ENCODE assay signal across 8 mouse cellular contexts in genomic region chr11:63135622-63136021, GRCm38 (mm10). TPM values are rescaled to one million over a fixed set of nuclear protein-coding genes. Genes with fewer than 3 reads are reported as not detected.
DNase-seq lines count a peak whose midpoint lies in the region; ATAC-seq and TF ChIP-seq lines count a peak whose summit lies in the region.

No protein-coding gene starts in this region.

- 2% methylated on average over 8 of the region's 8 CpGs for WGBS in embryonic facial prominence, embryonic 12.5 days
- 2% methylated on average over 8 of the region's 8 CpGs for WGBS in kidney, embryonic 14.5 days
- 3% methylated on average over 8 of the region's 8 CpGs for WGBS in limb, embryonic 14.5 days

- H3K4me1 ChIP-seq in embryonic facial prominence, embryonic 12.5 days, result peaks cover 56% of the 10 kb centered on the region
- peaks cover 22% of the 10 kb centered on the region; the same call in 1 of the 2 replicates for H3K4me1 ChIP-seq in kidney, embryonic 14.5 days (ENCODE audit: control insufficient read depth, insufficient read depth, low read length)
- peaks cover 38% of the 10 kb centered on the region for H3K4me1 ChIP-seq in limb, embryonic 14.5 days (ENCODE audit: control insufficient read depth, insufficient read depth, low read length)

- ATAC-seq in embryonic facial prominence, embryonic 12.5 days (ENCODE audit: insufficient number of reproducible peaks, insufficient read depth, low FRiP score, low TSS enrichment), result peak; percentile 84
- peak; percentile 83 for ATAC-seq in kidney, embryonic 14.5 days (ENCODE audit: low FRiP score, low TSS enrichment)
- ATAC-seq in limb, embryonic 14.5 days (ENCODE audit: low FRiP score, low read depth), result peak; percentile 78

- H3K27me3 ChIP-seq in embryonic facial prominence, embryonic 12.5 days, result peaks cover 22% of the 10 kb centered on the region
- H3K27me3 ChIP-seq in kidney, embryonic 14.5 days (ENCODE audit: control insufficient read depth, insufficient read depth, low read length), result peaks cover 23% of the 10 kb centered on the region
- 0 out of 2 replicates have a peak, but pooled peaks cover 1% of the 10 kb centered on the region for H3K27me3 ChIP-seq in limb, embryonic 14.5 days (ENCODE audit: control insufficient read depth, insufficient read depth, low read length)

- peak overlapping the region; percentile 90 for H3K4me2 ChIP-seq in embryonic facial prominence, embryonic 12.5 days (replicated peaks)
- H3K4me2 ChIP-seq in kidney, embryonic 14.5 days (replicated peaks; ENCODE audit: low read depth, low read length), result no peak overlapping the region
- H3K4me2 ChIP-seq in limb, embryonic 14.5 days (replicated peaks; ENCODE audit: low read depth, low read length, severe bottlenecking), result peak overlapping the region; percentile 64

- DNase-seq in 3T3-L1 (ENCODE audit: low read depth, low spot score), result peak; percentile 97
- peak; percentile 93 to 94 for DNase-seq in adrenal gland, postnatal 36 days
- peak; percentile 97 for DNase-seq in heart, adult 8-10 months (ENCODE audit: low spot score)
- peak; percentile 94 for DNase-seq in limb, embryonic 14.5 days (ENCODE audit: low spot score)
- DNase-seq in monocyte, adult 2 months (ENCODE audit: low read depth in 1 of 2, low spot score in 2 of 2), result peak; percentile 31 to 65
- DNase-seq in spleen, postnatal 14 days (ENCODE audit: low spot score in 2 of 2), result peak; percentile 51 to 70

- peak overlapping the region; percentile 44; the same call in 1 of the 2 replicates for H3K9ac ChIP-seq in embryonic facial prominence, embryonic 12.5 days
- no peak overlapping the region for H3K9ac ChIP-seq in kidney, embryonic 14.5 days (ENCODE audit: low read depth, low read length)
- H3K9ac ChIP-seq in limb, embryonic 14.5 days (ENCODE audit: low read depth, low read length, severe bottlenecking), result 0 out of 2 replicates have a peak overlapping the region, but pooled peaks have one; percentile 1

- H3K36me3 ChIP-seq in embryonic facial prominence, embryonic 12.5 days, result peaks cover 17% of the 10 kb centered on the region; the same call in 1 of the 2 replicates
- peaks cover 3% of the 10 kb centered on the region; the same call in 1 of the 2 replicates for H3K36me3 ChIP-seq in kidney, embryonic 14.5 days (ENCODE audit: control insufficient read depth, insufficient read depth, low read length)
- peaks cover 63% of the 10 kb centered on the region for H3K36me3 ChIP-seq in limb, embryonic 14.5 days (ENCODE audit: control insufficient read depth, insufficient read depth, low read length)

- H3K9me3 ChIP-seq in embryonic facial prominence, embryonic 12.5 days, result no peaks in the 10 kb centered on the region
- H3K9me3 ChIP-seq in kidney, embryonic 14.5 days (ENCODE audit: control insufficient read depth, low read length), result no peaks in the 10 kb centered on the region
- H3K9me3 ChIP-seq in limb, embryonic 14.5 days (ENCODE audit: control insufficient read depth, low read length), result no peaks in the 10 kb centered on the region

- H3K27ac ChIP-seq in embryonic facial prominence, embryonic 12.5 days, result peak overlapping the region; percentile 70
- peak overlapping the region; percentile 31; the same call in 1 of the 2 replicates for H3K27ac ChIP-seq in kidney, embryonic 14.5 days (ENCODE audit: low read depth, low read length)
- H3K27ac ChIP-seq in limb, embryonic 14.5 days (replicated peaks; ENCODE audit: low read depth, low read length), result peak overlapping the region; percentile 74; the same call in 1 of the 2 replicates

- no peak for TF ChIP-seq POLR2A in limb, embryonic 14.5 days (IDR thresholded peaks at IDR 0.05; ENCODE audit: borderline replicate concordance, extremely low read depth, insufficient read depth, insufficient read length)

- H3K4me3 ChIP-seq in embryonic facial prominence, embryonic 12.5 days, result 0 out of 2 replicates have a peak overlapping the region, but pooled peaks have one; percentile 1
- no peak overlapping the region for H3K4me3 ChIP-seq in kidney, embryonic 14.5 days (ENCODE audit: low read length)
- peak overlapping the region; percentile 19 for H3K4me3 ChIP-seq in limb, embryonic 14.5 days (replicated peaks; ENCODE audit: low read length)

RNA-seq across cellular contexts. Expression of gene Pmp22, which starts 6.8 kb away (rescaled TPM):
- 100 to 1,000 TPM; 111 to 179 TPM for total RNA-seq in adrenal gland, postnatal 36 days (2021)
- polyA plus RNA-seq in embryonic facial prominence, embryonic 12.5 days (2016; fragmentation: Nextera tagmentation; extraction: Ambion mirVana), result 81.0 and 82.1 TPM in 2 replicates
- total RNA-seq in heart, adult 8-10 months (2022), result 10 to 100 TPM; 31.6 to 43.0 (median 38.9) TPM
- 59.6 and 68.1 TPM in 2 replicates for polyA plus RNA-seq in kidney, embryonic 14.5 days (2014; fragmentation: Nextera tagmentation; extraction: Ambion mirVana)
- 155 and 202 TPM in 2 replicates for polyA plus RNA-seq in limb, embryonic 14.5 days (2012; rRNA removed)
- polyA plus RNA-seq in limb, embryonic 14.5 days (2014; fragmentation: Nextera tagmentation; extraction: Ambion mirVana), result 277 and 284 TPM in 2 replicates
